Mouse (Mus musculus): ENCODE data around the gene Zic1. TPM values are rescaled to one million over a fixed set of nuclear protein-coding genes. Genes with fewer than 3 reads are reported as not detected.
A peak's percentile ranks its signal among the peaks of the same experiment; 100 is the strongest.

The Zic1 gene
- polyA plus RNA-seq, 1 experiment from 2014 or later, result 6.5 TPM

- DNase-seq (ENCODE audit: low spot score), result peak; percentile 72
- Histone ChIP-seq H3K4me3 (peak overlapping the region; percentile 20), H3K27me3 (ENCODE audit: low read depth, poor library complexity, severe bottlenecking) (peaks cover 100% of the 10 kb centered on the region), H3K27ac (replicated peaks) (no peak overlapping the region; the same call in 1 of the 2 replicates), H3K9me3 (replicated peaks) (no peaks in the 10 kb centered on the region), H3K4me1 (peaks cover 54% of the 10 kb centered on the region), H3K36me3 (no peaks in the 10 kb centered on the region)
- 3% methylated on average over 14 of the region's 14 CpGs for WGBS
Measured at GRCm38 (mm10) chr9:91394211-91394646, 28.6 kb upstream of the Zic1 start.

DNA sequence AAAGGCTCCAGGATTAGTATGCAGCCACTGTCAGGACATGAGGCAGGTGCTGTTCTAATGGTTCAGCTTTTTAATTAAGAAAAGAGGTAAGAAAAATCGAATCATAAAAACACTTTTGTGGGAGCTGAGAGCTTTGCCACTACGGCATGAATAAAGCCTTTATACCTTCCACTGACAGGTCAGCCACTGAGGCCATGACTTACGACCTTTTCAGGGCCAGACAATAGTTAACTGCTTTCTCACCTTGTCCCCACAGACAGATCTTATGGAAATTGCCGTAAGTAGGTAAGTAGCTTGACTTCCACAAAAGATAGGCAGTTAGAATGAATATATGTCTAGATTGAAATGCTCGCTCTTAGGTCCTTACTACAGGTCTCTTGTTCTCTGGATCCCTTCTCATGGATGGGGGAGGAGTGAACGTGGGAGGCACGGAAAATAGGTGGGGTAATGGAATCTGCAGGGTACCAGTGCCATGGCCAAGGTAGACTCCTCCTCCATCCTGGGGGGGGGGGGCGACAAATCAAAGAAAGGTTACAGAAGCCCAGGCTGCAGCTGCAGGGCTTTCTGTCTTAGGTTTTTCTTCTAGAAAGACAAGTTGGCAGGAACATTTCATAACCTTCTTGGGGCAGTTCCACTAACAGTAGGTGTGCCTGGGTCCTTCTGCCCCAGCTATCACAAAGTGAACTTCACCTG is 27.9 kb upstream of the Zic1 start:
- H3K36me3 ChIP-seq, result no peaks in the 10 kb centered on the region
- 5% methylated on average over 8 of the region's 8 CpGs for WGBS

DNA sequence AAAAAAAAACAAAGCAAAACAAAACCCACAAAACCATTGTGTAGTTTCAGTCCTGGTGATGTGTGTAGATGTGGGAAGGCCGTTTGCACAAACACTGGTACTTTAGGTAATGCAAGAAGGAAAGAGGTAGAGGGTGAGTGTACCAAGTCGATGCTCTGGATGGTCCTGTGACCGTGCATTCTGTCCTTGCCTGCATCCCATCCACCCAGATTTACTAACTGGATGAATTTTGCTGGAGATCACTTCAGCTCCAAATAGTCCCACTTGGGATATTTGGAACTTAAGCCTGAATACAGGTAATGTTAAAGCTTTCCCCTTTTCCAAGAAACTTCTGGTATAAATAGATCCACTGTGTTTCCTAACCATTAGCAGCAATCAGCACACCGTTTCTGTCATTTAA is 22.6 kb upstream of the Zic1 start:
- DNase-seq (ENCODE audit: low spot score), result no peak
- peak overlapping the region; percentile 20; the same call in 1 of the 2 replicates for H3K4me3 ChIP-seq
- WGBS, result 4% methylated on average over 4 of the region's 4 CpGs

More for the DNA sequence above, 27.9 kb upstream of the Zic1 start:
- H3K4me3 ChIP-seq, result no peak overlapping the region
- peaks cover 100% of the 10 kb centered on the region for H3K27me3 ChIP-seq (ENCODE audit: low read depth, poor library complexity, severe bottlenecking)
- peak; percentile 30 for DNase-seq (ENCODE audit: low spot score)
- no peak overlapping the region for H3K27ac ChIP-seq (replicated peaks)
- peaks cover 61% of the 10 kb centered on the region for H3K4me1 ChIP-seq
- no peaks in the 10 kb centered on the region for H3K9me3 ChIP-seq (replicated peaks)

GRCm38 (mm10) chr9:91387740-91388080 is 22.1 kb upstream of the Zic1 start:
- H3K4me3 ChIP-seq, result peak overlapping the region; percentile 75
- WGBS, result under 1% methylated on average over 5 of the region's 5 CpGs
- H3K9me3 ChIP-seq (replicated peaks), result no peaks in the 10 kb centered on the region
- H3K27ac ChIP-seq (replicated peaks), result peak overlapping the region; percentile 98
- H3K27me3 ChIP-seq (ENCODE audit: low read depth, poor library complexity, severe bottlenecking), result peaks cover 100% of the 10 kb centered on the region
- H3K4me1 ChIP-seq, result peaks cover 76% of the 10 kb centered on the region
- H3K36me3 ChIP-seq, result no peaks in the 10 kb centered on the region
- DNase-seq (ENCODE audit: low spot score), result no peak

More for the DNA sequence above, 22.6 kb upstream of the Zic1 start:
- peak overlapping the region; percentile 67 for H3K27ac ChIP-seq (replicated peaks)
- H3K27me3 ChIP-seq (ENCODE audit: low read depth, poor library complexity, severe bottlenecking), result peaks cover 100% of the 10 kb centered on the region
- H3K36me3 ChIP-seq, result no peaks in the 10 kb centered on the region
- peaks cover 77% of the 10 kb centered on the region for H3K4me1 ChIP-seq
- no peaks in the 10 kb centered on the region for H3K9me3 ChIP-seq (replicated peaks)

GRCm38 (mm10) chr9:91386891-91387739 is 21.5 kb upstream of the Zic1 start:
- no peaks in the 10 kb centered on the region for H3K9me3 ChIP-seq (replicated peaks)
- peaks cover 100% of the 10 kb centered on the region for H3K27me3 ChIP-seq (ENCODE audit: low read depth, poor library complexity, severe bottlenecking)
- WGBS, result 0% methylated on average over 31 of the region's 31 CpGs
- peak overlapping the region; percentile 98 for H3K27ac ChIP-seq (replicated peaks)
- peak overlapping the region; percentile 75 for H3K4me3 ChIP-seq
- DNase-seq (ENCODE audit: low spot score), result peak; percentile 79
- peaks cover 82% of the 10 kb centered on the region for H3K4me1 ChIP-seq
- no peaks in the 10 kb centered on the region for H3K36me3 ChIP-seq

- H3K36me3 ChIP-seq, result no peaks in the 10 kb centered on the region
- H3K27me3 ChIP-seq (ENCODE audit: low read depth, poor library complexity, severe bottlenecking), result peaks cover 100% of the 10 kb centered on the region
- no peaks in the 10 kb centered on the region for H3K9me3 ChIP-seq (replicated peaks)
- peak; percentile 72 for DNase-seq (ENCODE audit: low spot score)
- 2% methylated on average over 17 of the region's 17 CpGs for WGBS
- peaks cover 83% of the 10 kb centered on the region for H3K4me1 ChIP-seq
- H3K4me3 ChIP-seq, result peak overlapping the region; percentile 75
- H3K27ac ChIP-seq (replicated peaks), result peak overlapping the region; percentile 98
Measured at GRCm38 (mm10) chr9:91386502-91386890, 20.9 kb upstream of the Zic1 start.

DNA sequence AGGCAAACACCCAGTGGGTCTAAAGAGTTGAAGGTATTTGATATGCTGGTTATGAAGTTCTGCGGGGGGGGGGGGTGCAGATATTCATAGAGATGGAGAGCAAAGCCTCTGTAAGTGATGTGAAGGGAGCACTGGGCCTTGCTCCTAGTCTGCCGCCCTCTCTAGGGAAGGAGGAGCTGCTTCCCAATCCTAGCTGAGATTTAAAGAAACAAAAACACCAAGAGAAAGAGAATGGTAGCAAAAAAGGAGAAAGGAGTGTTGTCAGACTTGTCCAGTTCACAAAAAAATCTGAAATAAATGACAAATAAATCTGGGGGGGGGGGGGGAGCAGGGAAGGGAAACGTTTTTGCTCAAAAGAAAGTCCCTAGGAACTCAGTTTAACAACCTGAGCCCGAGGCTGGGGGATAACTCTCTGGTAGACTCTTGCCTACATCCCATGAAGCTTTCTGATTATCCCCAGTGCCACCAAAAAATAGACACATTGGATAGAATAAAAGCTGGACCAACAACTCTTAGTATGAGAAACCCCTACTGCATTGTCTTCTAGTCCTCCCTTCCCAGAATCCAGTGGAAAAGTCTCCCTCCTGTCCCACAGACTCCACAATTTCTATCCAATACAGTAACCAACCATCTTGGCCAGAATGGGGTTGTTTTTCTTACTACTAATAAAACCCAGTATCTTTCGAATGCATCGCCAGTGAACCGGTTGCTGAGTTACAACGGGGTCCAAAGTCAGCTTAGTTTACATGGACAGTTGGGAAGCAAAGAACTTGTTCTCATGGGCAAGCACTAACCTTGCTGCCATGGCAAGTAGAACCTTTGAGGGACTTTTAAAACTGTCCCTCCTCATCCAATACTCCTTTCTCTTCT is 20.2 kb upstream of the Zic1 start:
- H3K36me3 ChIP-seq, result no peaks in the 10 kb centered on the region
- H3K27me3 ChIP-seq (ENCODE audit: low read depth, poor library complexity, severe bottlenecking), result peaks cover 100% of the 10 kb centered on the region
- 3% methylated on average over 8 of the region's 8 CpGs for WGBS
- no peaks in the 10 kb centered on the region for H3K9me3 ChIP-seq (replicated peaks)
- peaks cover 88% of the 10 kb centered on the region for H3K4me1 ChIP-seq
- H3K27ac ChIP-seq (replicated peaks), result peak overlapping the region; percentile 98
- H3K4me3 ChIP-seq, result peak overlapping the region; percentile 75; the same call in 1 of the 2 replicates
- peak; percentile 22 for DNase-seq (ENCODE audit: low spot score)

GRCm38 (mm10) chr9:91384693-91385560 is 19.3 kb upstream of the Zic1 start:
- Histone ChIP-seq H3K27me3 (ENCODE audit: low read depth, poor library complexity, severe bottlenecking) (peaks cover 100% of the 10 kb centered on the region), H3K4me1 (peaks cover 90% of the 10 kb centered on the region), H3K4me3 (peak overlapping the region; percentile 75), H3K9me3 (replicated peaks) (no peaks in the 10 kb centered on the region), H3K27ac (replicated peaks) (peak overlapping the region; percentile 98), H3K36me3 (no peaks in the 10 kb centered on the region)
- peak; percentile 42 for DNase-seq (ENCODE audit: low spot score)
- 5% methylated on average over 4 of the region's 4 CpGs for WGBS

- under 1% methylated on average over 30 of the region's 30 CpGs for WGBS
- Histone ChIP-seq H3K4me1 (peaks cover 89% of the 10 kb centered on the region), H3K27me3 (ENCODE audit: low read depth, poor library complexity, severe bottlenecking) (peaks cover 100% of the 10 kb centered on the region)
Measured at GRCm38 (mm10) chr9:91384136-91384500, 18.5 kb upstream of the Zic1 start.

DNA sequence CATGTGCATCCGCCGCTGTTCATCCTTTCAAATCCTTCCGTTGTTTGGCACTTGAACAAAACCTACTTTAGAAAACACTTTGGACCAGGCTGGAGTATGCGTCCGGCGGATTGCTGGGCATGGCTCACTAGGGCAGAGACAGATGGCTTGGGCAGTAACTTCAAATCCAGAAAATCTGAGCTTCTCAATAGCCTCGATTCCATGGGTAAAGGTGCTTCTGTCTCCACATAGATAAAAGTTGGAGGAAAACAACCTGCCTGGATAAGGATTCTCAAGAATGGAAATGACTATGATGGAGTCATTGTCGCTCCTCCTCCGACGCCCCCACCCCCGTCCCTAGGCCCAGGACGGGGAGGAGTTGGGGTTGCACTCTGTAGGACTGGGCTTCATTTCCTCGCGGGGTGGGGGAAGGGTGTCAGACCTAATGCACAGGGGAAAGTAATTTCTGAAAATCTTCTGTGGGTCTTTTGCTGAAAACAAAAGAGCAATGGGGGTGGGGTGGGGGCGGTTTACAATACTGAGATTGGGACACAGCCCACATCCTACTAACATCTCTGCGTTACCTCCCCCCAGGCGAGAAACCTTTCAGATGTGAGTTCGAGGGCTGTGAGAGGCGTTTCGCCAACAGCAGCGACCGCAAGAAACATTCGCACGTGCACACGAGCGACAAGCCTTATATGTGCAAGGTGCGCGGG is 18.0 kb upstream of the Zic1 start:
- peaks cover 89% of the 10 kb centered on the region for H3K4me1 ChIP-seq
- no peaks in the 10 kb centered on the region for H3K9me3 ChIP-seq (replicated peaks)
- H3K4me3 ChIP-seq, result peak overlapping the region; percentile 75
- H3K36me3 ChIP-seq, result no peaks in the 10 kb centered on the region
- peaks cover 100% of the 10 kb centered on the region for H3K27me3 ChIP-seq (ENCODE audit: low read depth, poor library complexity, severe bottlenecking)
- peak; percentile 67 for DNase-seq (ENCODE audit: low spot score)
- peak overlapping the region; percentile 98 for H3K27ac ChIP-seq (replicated peaks)
- under 1% methylated on average over 28 of the region's 28 CpGs for WGBS

More at GRCm38 (mm10) chr9:91384136-91384500, 18.5 kb upstream of the Zic1 start:
- peak; percentile 76 for DNase-seq (ENCODE audit: low spot score)
- H3K36me3 ChIP-seq, result no peaks in the 10 kb centered on the region
- H3K27ac ChIP-seq (replicated peaks), result peak overlapping the region; percentile 98
- peak overlapping the region; percentile 75 for H3K4me3 ChIP-seq
- no peaks in the 10 kb centered on the region for H3K9me3 ChIP-seq (replicated peaks)

Measured in midbrain, embryonic 10.5 days (tissue).